Mouse (Mus musculus) ovary, postnatal 14 days (tissue): ENCODE results near the gene Fnip1.

Experiments used
- DNase-seq: peaks from one replicate; pipeline ENCODE4 v3.0.0; 2022; ENCODE audit warnings: low spot score

Gene Fnip1

GRCm38 (mm10) chr11:54458168-54458567 is 20.2 kb downstream of the Fnip1 start:
- DNase-seq: no peak

GRCm38 (mm10) chr11:54464557-54465244 is 26.7 kb downstream of the Fnip1 start:
- no peak for DNase-seq

GRCm38 (mm10) chr11:54472231-54472630 is 34.2 kb downstream of the Fnip1 start:
- no peak for DNase-seq

GRCm38 (mm10) chr11:54478414-54478813 is 40.4 kb downstream of the Fnip1 start:
- no peak for DNase-seq

GRCm38 (mm10) chr11:54486041-54486440 is 48.0 kb downstream of the Fnip1 start:
- no peak for DNase-seq

GRCm38 (mm10) chr11:54491946-54492558 is 54.1 kb downstream of the Fnip1 start:
- no peak for DNase-seq

GRCm38 (mm10) chr11:54492559-54492958 is 54.6 kb downstream of the Fnip1 start:
- DNase-seq: no peak

- DNase-seq: no peak
Observed at GRCm38 (mm10) chr11:54499838-54500237, 61.8 kb downstream of the Fnip1 start.

- DNase-seq: no peak
Observed at GRCm38 (mm10) chr11:54502546-54503245, 64.7 kb downstream of the Fnip1 start.

GRCm38 (mm10) chr11:54513584-54513983 is 75.6 kb downstream of the Fnip1 start:
- no peak for DNase-seq

GRCm38 (mm10) chr11:54521927-54522528 is 84.0 kb downstream of the Fnip1 start:
- no peak for DNase-seq

GRCm38 (mm10) chr11:54522529-54523430 is 84.8 kb downstream of the Fnip1 start, which contains the start of gene Rapgef6:
Gene Rapgef6, plus strand, starts transcription at chr11:54522847.
- peak; percentile 98 for DNase-seq

- DNase-seq: no peak
Observed at GRCm38 (mm10) chr11:54523431-54524001, 85.5 kb downstream of the Fnip1 start.

- no peak for DNase-seq
Observed at GRCm38 (mm10) chr11:54528002-54528401, 90.0 kb downstream of the Fnip1 start.

- DNase-seq: peak; percentile 42
Observed at GRCm38 (mm10) chr11:54530391-54530790, 92.4 kb downstream of the Fnip1 start.

GRCm38 (mm10) chr11:54530916-54531315 is 92.9 kb downstream of the Fnip1 start:
- no peak for DNase-seq

GRCm38 (mm10) chr11:54533834-54534233 is 95.8 kb downstream of the Fnip1 start:
- DNase-seq: no peak

GRCm38 (mm10) chr11:54534871-54535270 is 96.9 kb downstream of the Fnip1 start:
- DNase-seq: peak; percentile 78

- no peak for DNase-seq
Observed at GRCm38 (mm10) chr11:54539031-54539430, 101.0 kb downstream of the Fnip1 start.

GRCm38 (mm10) chr11:54539486-54539885 is 101.5 kb downstream of the Fnip1 start:
- no peak for DNase-seq

- no peak for DNase-seq
Observed at GRCm38 (mm10) chr11:54540328-54540727, 102.3 kb downstream of the Fnip1 start.
